14 mouse cellular contexts compared by ENCODE assay signal in the genomic region with DNA sequence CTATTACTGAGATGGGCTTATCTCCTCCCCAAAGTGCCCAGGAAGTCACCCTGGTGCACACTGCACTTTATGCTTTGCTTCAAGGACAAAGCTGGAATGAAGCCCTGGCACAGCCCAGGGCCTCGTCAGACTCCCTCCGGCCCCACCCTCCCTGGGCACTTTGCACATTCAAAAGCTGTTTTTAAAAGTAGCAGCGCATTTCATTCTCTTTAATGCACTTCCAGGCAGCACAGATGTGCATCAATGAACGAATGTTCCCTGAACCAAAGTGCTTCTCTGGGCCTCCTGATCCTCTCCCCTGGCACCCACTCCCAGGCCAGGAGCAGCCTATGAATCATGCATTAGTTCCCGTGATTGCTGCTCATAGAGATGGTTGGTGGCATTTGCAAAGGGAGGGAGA. TPM values are rescaled to one million over a fixed set of nuclear protein-coding genes. Genes with fewer than 3 reads are reported as not detected.
A peak's percentile ranks its signal among the peaks of the same experiment; 100 is the strongest.
DNase-seq lines count a peak whose midpoint lies in the region; ATAC-seq and TF ChIP-seq lines count a peak whose summit lies in the region.
"Had no signal": no experiment of that assay in that cellular context is flagged by ENCODE, and none has a peak within 500 bp of the region (broad histone marks: within the 10 kb centered on the region; RNA-seq: fewer than 3 reads in every experiment).

No protein-coding gene starts in this region.

- intact Hi-C loops in gastrocnemius, postnatal 14 days (cut with DNase I; ENCODE audit: low total_unique reads): no loop called here
- intact Hi-C loops in gastrocnemius, adult 2 months (cut with DNase I): no loop called here

- no peak overlapping the region for H3K27ac ChIP-seq in gastrocnemius, adult 2 months
- H3K27ac ChIP-seq in neural tube, embryonic 13.5 days (replicated peaks): peak overlapping the region; percentile 62; the same call in 1 of the 2 replicates
- H3K27ac ChIP-seq in neural tube, embryonic 15.5 days (replicated peaks): peak overlapping the region; percentile 48; the same call in 1 of the 2 replicates
- H3K27ac ChIP-seq: macrophage; stomach, embryonic 15.5 days had no signal

- no peaks in the 10 kb centered on the region for H3K36me3 ChIP-seq in neural tube, embryonic 13.5 days
- no peaks in the 10 kb centered on the region for H3K36me3 ChIP-seq in neural tube, embryonic 15.5 days
- H3K36me3 ChIP-seq: stomach, embryonic 15.5 days had no signal

- H3K9me3 ChIP-seq in neural tube, embryonic 13.5 days: no peaks in the 10 kb centered on the region
- H3K9me3 ChIP-seq in neural tube, embryonic 15.5 days (replicated peaks): no peaks in the 10 kb centered on the region
- H3K9me3 ChIP-seq: stomach, embryonic 15.5 days had no signal

- peaks cover 8% of the 10 kb centered on the region for H3K4me1 ChIP-seq in neural tube, embryonic 13.5 days (replicated peaks)
- H3K4me1 ChIP-seq in neural tube, embryonic 15.5 days: peaks cover 8% of the 10 kb centered on the region
- no peaks in the 10 kb centered on the region for H3K4me1 ChIP-seq in lung, adult 2 months (ENCODE audit: control insufficient read depth, insufficient read depth, low read length)
- H3K4me1 ChIP-seq: stomach, embryonic 15.5 days had no signal

- no peaks in the 10 kb centered on the region for H3K27me3 ChIP-seq in neural tube, embryonic 13.5 days
- H3K27me3 ChIP-seq in neural tube, embryonic 15.5 days (replicated peaks): no peaks in the 10 kb centered on the region
- H3K27me3 ChIP-seq: stomach, embryonic 15.5 days had no signal

- ATAC-seq in neural tube, embryonic 13.5 days (ENCODE audit: low read depth): 0 out of 2 replicates have a peak, but pooled peaks have one; percentile 40
- ATAC-seq in neural tube, embryonic 15.5 days (ENCODE audit: low FRiP score): no peak
- ATAC-seq: inflammation-experienced regulatory T-cells, adult 6 months had no signal

- no peak overlapping the region for H3K4me3 ChIP-seq in gastrocnemius, adult 2 months
- no peak overlapping the region for H3K4me3 ChIP-seq in neural tube, embryonic 13.5 days
- no peak overlapping the region for H3K4me3 ChIP-seq in neural tube, embryonic 15.5 days (replicated peaks)
- H3K4me3 ChIP-seq in lung, adult 2 months (replicated peaks; ENCODE audit: extremely low read depth, low read depth, low read length): no peak overlapping the region
- H3K4me3 ChIP-seq: stomach, embryonic 15.5 days had no signal

- no peak overlapping the region for H3K9ac ChIP-seq in neural tube, embryonic 13.5 days
- no peak overlapping the region for H3K9ac ChIP-seq in neural tube, embryonic 15.5 days (replicated peaks)
- H3K9ac ChIP-seq: lung, embryonic 14.5 days; stomach, embryonic 15.5 days had no signal

- no peak for TF ChIP-seq CTCF in gastrocnemius, adult 2 months (IDR thresholded peaks at IDR 0.05)
- TF ChIP-seq CTCF in lung, adult 2 months (IDR thresholded peaks at IDR 0.05; ENCODE audit: insufficient read depth, low read length): no peak

- TF ChIP-seq POLR2A in lung, adult 2 months (IDR thresholded peaks at IDR 0.05; ENCODE audit: borderline replicate concordance, extremely low read depth, low read depth, low read length): no peak

- WGBS in neural tube, embryonic 13.5 days: 36% methylated on average over 5 of the region's 5 CpGs
- WGBS in neural tube, embryonic 15.5 days: 21% methylated on average over 5 of the region's 5 CpGs
- 52% methylated on average over 5 of the region's 5 CpGs for WGBS in lung, adult 2 months

- H3K4me2 ChIP-seq in neural tube, embryonic 13.5 days: no peak overlapping the region
- H3K4me2 ChIP-seq in neural tube, embryonic 15.5 days: no peak overlapping the region
- H3K4me2 ChIP-seq: lung, embryonic 14.5 days; stomach, embryonic 15.5 days had no signal

- peak; percentile 11 for DNase-seq in gastrocnemius, postnatal 14 days
- DNase-seq in gastrocnemius, adult 2 months: no peak
- no peak for DNase-seq in neural tube, embryonic 10.5 days (ENCODE audit: extremely low spot score, low spot score)
- peak; percentile 66 for DNase-seq in adrenal gland, postnatal 10 days
- DNase-seq in lung, adult 2 months: no peak
- DNase-seq in cerebellum, adult 11 months: no peak
- DNase-seq: cerebellum, adult 18-20 months; gastrocnemius, postnatal 25 days; lung, embryonic 14.5 days had no signal

RNA-seq across cellular contexts. Expression of a gene that starts 53.8 kb away (rescaled TPM):
- total RNA-seq in gastrocnemius, postnatal 14 days (2021): 1 to 10 TPM; 1.6 to 2.2 TPM
- under 1 TPM; 0.13 to 0.53 TPM for total RNA-seq in gastrocnemius, adult 2 months (2021)
- 1.6 and 2.9 TPM in 2 replicates for polyA plus RNA-seq in neural tube, embryonic 13.5 days (2015; fragmentation: Nextera tagmentation; extraction: Ambion mirVana)
- total RNA-seq in adrenal gland, postnatal 10 days (2021): 1 to 10 TPM; 3.7 to 6.8 TPM
- polyA plus RNA-seq in neural tube, embryonic 15.5 days (2015; fragmentation: Nextera tagmentation; extraction: Ambion mirVana): 1.5 and 3.7 TPM in 2 replicates
- 20.4 and 22.6 TPM in 2 replicates for polyA plus RNA-seq in lung, adult 2 months (2012; rRNA removed)

Comparison
In these comparisons a context has a peak if more than half of its experiments do, and no peak if none do; other contexts are left out.
1. DNase-seq: peak in gastrocnemius, postnatal 14 days (single experiment) and adrenal gland, postnatal 10 days (single experiment); none in gastrocnemius, adult 2 months (single experiment), neural tube, embryonic 10.5 days (single experiment), lung, adult 2 months (single experiment) and cerebellum, adult 11 months (single experiment).